Comparison of ENCODE assay signal across 23 mouse cellular contexts in the genomic region with DNA sequence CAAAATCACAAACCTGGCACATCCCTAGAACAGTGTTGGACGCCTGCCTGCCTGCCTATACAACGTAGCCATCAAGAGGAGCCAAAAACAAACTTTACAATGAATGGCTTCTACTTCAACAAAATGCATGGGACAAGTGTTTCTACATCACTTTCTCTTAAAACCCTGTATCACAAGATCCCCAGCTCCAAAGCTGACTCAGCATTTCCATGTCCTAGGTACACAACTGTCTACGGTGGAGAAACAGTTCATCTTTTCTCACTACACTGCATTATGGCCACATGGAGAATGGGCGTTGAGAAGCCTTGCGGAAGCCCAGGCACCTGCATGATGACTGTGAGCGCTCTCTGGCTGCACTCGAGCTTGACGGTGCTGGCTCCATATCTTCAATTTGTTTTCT. TPM values are rescaled to one million over a fixed set of nuclear protein-coding genes. Genes with fewer than 3 reads are reported as not detected.
A peak's percentile ranks its signal among the peaks of the same experiment; 100 is the strongest.
DNase-seq lines count a peak whose midpoint lies in the region; ATAC-seq and TF ChIP-seq lines count a peak whose summit lies in the region.
"Had no signal": no experiment of that assay in that cellular context is flagged by ENCODE, and none has a peak within 500 bp of the region (broad histone marks: within the 10 kb centered on the region; RNA-seq: fewer than 3 reads in every experiment).

No protein-coding gene starts in this region.

- no peaks in the 10 kb centered on the region for H3K27me3 ChIP-seq in CH12.LX (replicated peaks)
- H3K27me3 ChIP-seq in MEL (ENCODE audit: control insufficient read depth in 1 of 2, insufficient read depth in 2 of 2, low read length in 2 of 2) = no peaks in the 10 kb centered on the region
- no peaks in the 10 kb centered on the region for H3K27me3 ChIP-seq in midbrain, embryonic 15.5 days (replicated peaks)
- H3K27me3 ChIP-seq: Patski had no signal

- no peaks in the 10 kb centered on the region for H3K79me2 ChIP-seq in CH12.LX (replicated peaks; ENCODE audit: control insufficient read depth, extremely low read depth, insufficient read depth, poor library complexity, severe bottlenecking)
- H3K79me2 ChIP-seq in MEL (ENCODE audit: control insufficient read depth, insufficient read depth, low read length, poor library complexity) = no peaks in the 10 kb centered on the region

- TF ChIP-seq POLR2A in CH12.LX (IDR thresholded peaks at IDR 0.05; ENCODE audit: low read depth, low read length) (no peak), MEL (IDR thresholded peaks at IDR 0.05; ENCODE audit: control insufficient read depth in 1 of 2, insufficient read depth in 1 of 2, low read depth in 1 of 2, low read length in 2 of 2, poor library complexity in 1 of 2) (no peak)

- dilution Hi-C loops in CH12.LX (cut with MboI; ENCODE audit: extremely low pct_ligation_motif_present, extremely low pct_unique_long_range_greater_than_20kb, low sequenced_read_pairs) = no loop called here

- no peak for DNase-seq in CH12.LX (ENCODE audit: extremely low read depth)
- DNase-seq in ES-E14 (ENCODE audit: low read depth, low spot score) = no peak
- DNase-seq in MEL (ENCODE audit: low read depth, low spot score) = no peak
- no peak for DNase-seq in thymus, postnatal 0 days (ENCODE audit: low spot score)
- DNase-seq: adrenal gland, adult 2 months; adrenal gland, adult 8-10 months; adrenal gland, postnatal 10 days; adrenal gland, postnatal 14 days; adrenal gland, postnatal 25 days; adrenal gland, postnatal 36 days; B cell, adult 2 months; cerebellum, adult 11 months; cerebellum, adult 11-12 months; cerebellum, adult 18-20 months; cerebellum, adult 2 months; cerebellum, adult 8-10 months; cerebellum, adult 9-10 months; cerebellum, adult 9-11 months had no signal

- TF ChIP-seq CTCF in CH12.LX (conservative IDR thresholded peaks at IDR 0.05 in 1 of 2, IDR thresholded peaks at IDR 0.05 in 1 of 2; ENCODE audit: low read depth in 2 of 2, low read length in 2 of 2) (no peak), MEL (IDR thresholded peaks at IDR 0.05 in 2 of 3, conservative IDR thresholded peaks at IDR 0.05 in 1 of 3; ENCODE audit: control insufficient read depth in 1 of 3, insufficient read depth in 1 of 3, low read depth in 2 of 3, low read length in 3 of 3, poor library complexity in 1 of 3, severe bottlenecking in 1 of 3) (no peak)

- in situ Hi-C loops in CH12.LX (cut with MboI; ENCODE audit: low pct_ligation_motif_present, low pct_unique_long_range_greater_than_20kb, low sequenced_read_pairs) (no loop called here), ES-E14 (cut with MboI; ENCODE audit: low sequenced_read_pairs in 2 of 2, unreplicated experiment in 2 of 2) (no loop called here)

- no peak overlapping the region for H3K9ac ChIP-seq in CH12.LX (ENCODE audit: insufficient read depth, low read depth)
- H3K9ac ChIP-seq in ES-E14 (ENCODE audit: insufficient read depth, low read depth, low read length, poor library complexity, severe bottlenecking) = no peak overlapping the region
- H3K9ac ChIP-seq in MEL (ENCODE audit: control insufficient read depth, low read depth, low read length, poor library complexity, severe bottlenecking) = no peak overlapping the region
- no peak overlapping the region for H3K9ac ChIP-seq in midbrain, embryonic 15.5 days

- H3K27ac ChIP-seq in CH12.LX (ENCODE audit: insufficient read depth, low read depth) (no peak overlapping the region), ES-E14 (ENCODE audit: insufficient read depth, low read depth, low read length, poor library complexity, severe bottlenecking) (no peak overlapping the region), MEL (ENCODE audit: control insufficient read depth, low read depth, low read length) (no peak overlapping the region)
- H3K27ac ChIP-seq in midbrain, embryonic 15.5 days = no peak overlapping the region

- no peaks in the 10 kb centered on the region for H3K4me1 ChIP-seq in CH12.LX (ENCODE audit: control insufficient read depth in 1 of 2, insufficient read depth in 2 of 2)
- H3K4me1 ChIP-seq in ES-E14 (ENCODE audit: control insufficient read depth in 2 of 2, insufficient read depth in 2 of 2, low read length in 2 of 2, poor library complexity in 1 of 2) = peaks cover 0 to 3% of the 10 kb centered on the region in 2 experiments; a peak in 2 of 4 replicates
- no peaks in the 10 kb centered on the region for H3K4me1 ChIP-seq in MEL (ENCODE audit: control insufficient read depth in 1 of 2, insufficient read depth in 2 of 2, low read length in 2 of 2)
- H3K4me1 ChIP-seq in midbrain, embryonic 15.5 days = no peaks in the 10 kb centered on the region

- no peak overlapping the region for H3K4me2 ChIP-seq in CH12.LX (ENCODE audit: insufficient read depth, low read depth, poor library complexity, severe bottlenecking)
- H3K4me2 ChIP-seq in midbrain, embryonic 15.5 days = no peak overlapping the region

- ATAC-seq in CD4-positive, CD25-positive, alpha-beta regulatory T cell, adult 4 months = no peak
- no peak for ATAC-seq in midbrain, embryonic 15.5 days (replicated peaks)
- ATAC-seq: activated CD4-positive, CD25-positive, alpha-beta regulatory T cell, adult 4 months; Patski had no signal

- no peak for TF ChIP-seq RAD21 in CH12.LX (IDR thresholded peaks at IDR 0.05; ENCODE audit: low read depth, low read length)
- TF ChIP-seq RAD21 in MEL (IDR thresholded peaks at IDR 0.05; ENCODE audit: low read depth, low read length) = no peak

- TF ChIP-seq EP300 in CH12.LX (IDR thresholded peaks at IDR 0.05; ENCODE audit: low read length) (no peak), MEL (IDR thresholded peaks at IDR 0.05; ENCODE audit: low read depth in 1 of 2, low read length in 2 of 2) (no peak)

- H3K36me3 ChIP-seq in CH12.LX (replicated peaks in 1 of 2; ENCODE audit: control insufficient read depth in 1 of 2, insufficient read depth in 1 of 2, low read length in 1 of 2) = peaks cover 24 to 54% of the 10 kb centered on the region in 2 experiments
- peaks cover 9% of the 10 kb centered on the region for H3K36me3 ChIP-seq in ES-E14 (ENCODE audit: control insufficient read depth, insufficient read depth, low read length, poor library complexity, severe bottlenecking)
- H3K36me3 ChIP-seq in MEL (ENCODE audit: control insufficient read depth in 1 of 2, insufficient read depth in 2 of 2, low read length in 2 of 2) = peaks cover 0 to 5% of the 10 kb centered on the region in 2 experiments; a peak in 1 of 4 replicates
- peaks cover 16% of the 10 kb centered on the region for H3K36me3 ChIP-seq in midbrain, embryonic 15.5 days (replicated peaks)

- H3K4me3 ChIP-seq in CH12.LX (replicated peaks in 1 of 3; ENCODE audit: low read depth in 2 of 3, low read length in 2 of 3, poor library complexity in 1 of 3) = no peak overlapping the region
- no peak overlapping the region for H3K4me3 ChIP-seq in ES-E14 (ENCODE audit: insufficient read depth in 1 of 2, low read depth in 1 of 2, low read length in 2 of 2, poor library complexity in 1 of 2, severe bottlenecking in 1 of 2)
- H3K4me3 ChIP-seq in MEL (ENCODE audit: control insufficient read depth in 1 of 2, insufficient read depth in 1 of 2, low read depth in 2 of 2, low read length in 2 of 2) = no peak overlapping the region
- H3K4me3 ChIP-seq in midbrain, embryonic 15.5 days = no peak overlapping the region

- H3K9me3 ChIP-seq in CH12.LX (replicated peaks; ENCODE audit: low read length) = no peaks in the 10 kb centered on the region
- H3K9me3 ChIP-seq in ES-E14 (ENCODE audit: control insufficient read depth, insufficient read depth, low read depth, low read length) = no peaks in the 10 kb centered on the region
- H3K9me3 ChIP-seq in MEL (replicated peaks; ENCODE audit: insufficient read depth, low read length) = no peaks in the 10 kb centered on the region
- H3K9me3 ChIP-seq in midbrain, embryonic 15.5 days = no peaks in the 10 kb centered on the region
- H3K9me3 ChIP-seq: G1E had no signal

- 91% methylated on average over 8 of the region's 8 CpGs for WGBS in midbrain, embryonic 15.5 days

TF ChIP-seq in CH12.LX, 34 proteins besides CTCF, POLR2A, EP300 and RAD21:
- TF ChIP-seq MAFK (IDR thresholded peaks at IDR 0.05; ENCODE audit: insufficient replicate concordance, low read length) (peak; percentile 90), BHLHE40 (IDR thresholded peaks at IDR 0.05; ENCODE audit: low read depth, low read length) (no peak)

TF ChIP-seq in ES-E14, 5 proteins besides CTCF, POLR2A, EP300 and RAD21:
- TF ChIP-seq ZNF384 (IDR thresholded peaks at IDR 0.05; ENCODE audit: low read depth, low read length) (no peak), MAFK (IDR thresholded peaks at IDR 0.05; ENCODE audit: insufficient read depth, low read depth, low read length) (peak; percentile 89), ZC3H11A (IDR thresholded peaks at IDR 0.05; ENCODE audit: borderline replicate concordance, low read depth, low read length) (no peak)

TF ChIP-seq in MEL, 35 proteins besides CTCF, POLR2A, EP300 and RAD21 (continues in another document):
- TF ChIP-seq TBP (IDR thresholded peaks at IDR 0.05; ENCODE audit: low read depth, low read length) (no peak), TAL1 (IDR thresholded peaks at IDR 0.05; ENCODE audit: low read length) (no peak), POLR2AphosphoS2 (IDR thresholded peaks at IDR 0.05; ENCODE audit: low read length) (no peak), GATA1 (IDR thresholded peaks at IDR 0.05; ENCODE audit: low read depth, low read length) (no peak)

RNA-seq across cellular contexts. Expression of a gene that starts 16.9 kb away (rescaled TPM):
- total RNA-seq in CH12.LX (2012; rRNA removed) (20.9 and 21.9 TPM in 2 replicates), CH12.LX (2014; rRNA removed) (21.7 and 23.6 TPM in 2 replicates), ES-E14 (2012; rRNA removed) (39.9 and 45.5 TPM in 2 replicates), MEL (2012; rRNA removed) (36.5 and 40.7 TPM in 2 replicates)
- polyA plus RNA-seq in CH12.LX (2012; ENCODE audit: insufficient read length, low read depth) (37.1 and 38.5 TPM in 2 replicates), MEL (2012; ENCODE audit: insufficient read depth in 1 of 2, insufficient read length in 2 of 2, low read depth in 1 of 2, low replicate concordance in 2 of 2, missing spikeins in 1 of 2) (10 to 100 TPM in 1 of 2 experiments, not detected in 1; 48.8 TPM)
- 10 to 100 TPM; 32.5 to 37.0 TPM for polyA plus RNA-seq in CD4-positive, CD25-positive, alpha-beta regulatory T cell, adult 4 months (2017; shearing (Covaris generic))
- polyA plus RNA-seq in midbrain, embryonic 15.5 days (2015; fragmentation: Nextera tagmentation; extraction: Ambion mirVana) = 68.8 and 73.1 TPM in 2 replicates
- 45.7 and 47.4 TPM in 2 replicates for polyA plus RNA-seq in thymus, postnatal 0 days (2015; fragmentation: Nextera tagmentation; extraction: Ambion mirVana)

RNA-seq across cellular contexts. Expression of a gene that starts 26.9 kb away (rescaled TPM):
- total RNA-seq in CH12.LX (2012; rRNA removed) (42.3 and 48.2 TPM in 2 replicates), CH12.LX (2014; rRNA removed) (45.0 and 48.8 TPM in 2 replicates), ES-E14 (2012; rRNA removed) (133 and 156 TPM in 2 replicates), MEL (2012; rRNA removed) (82.7 and 86.7 TPM in 2 replicates)
- polyA plus RNA-seq in CH12.LX (2012; ENCODE audit: insufficient read length, low read depth) (36.9 and 37.4 TPM in 2 replicates), MEL (2012; ENCODE audit: insufficient read depth in 1 of 2, insufficient read length in 2 of 2, low read depth in 1 of 2, low replicate concordance in 2 of 2, missing spikeins in 1 of 2) (100 to 1,000 TPM in 1 of 2 experiments, 10 to 100 TPM in 1; 85.0 to 135 TPM)
- 10 to 100 TPM in 1 of 2 experiments, 1 to 10 TPM in 1; 8.1 to 11.5 TPM for polyA plus RNA-seq in CD4-positive, CD25-positive, alpha-beta regulatory T cell, adult 4 months (2017; shearing (Covaris generic))
- polyA plus RNA-seq in midbrain, embryonic 15.5 days (2015; fragmentation: Nextera tagmentation; extraction: Ambion mirVana) = 10.6 and 11.4 TPM in 2 replicates
- polyA plus RNA-seq in thymus, postnatal 0 days (2015; fragmentation: Nextera tagmentation; extraction: Ambion mirVana) = 11.3 and 13.0 TPM in 2 replicates
